Mouse (Mus musculus) megakaryocyte-erythroid progenitor cell, adult 5-6 weeks (primary cell): Measurements from ENCODE around the gene Lin7c. TPM values are rescaled to one million over a fixed set of nuclear protein-coding genes. Genes with fewer than 3 reads are reported as not detected.
"Not testable (repeated sequence)": the region's sequence is repeated elsewhere in the genome, so short reads cannot be mapped to it uniquely, and the experiment has no call there.

Experiments used
- ATAC-seq: replicated peaks from 2 replicates; pipeline ENCODE4 v1.8.0; 2016; ENCODE audit warnings: mild to moderate bottlenecking, inconsistent platforms; ENCODE audit not compliant: severe bottlenecking, poor library complexity, low FRiP score, low TSS enrichment
- total RNA-seq, 2 experiments: library from RNA; stranded (forward) in 1 of 2; stranded (reverse) in 1 of 2; fragments of 200-1000, 215-1000 nt in 1 of 2; fragments of >200 nt in 1 of 2; fragmentation: Nextera tagmentation in 1 of 2; gene quantifications; 2 replicates each; pipeline ENCODE4 v1.2.3; 2014 to 2017

The Lin7c gene
- total RNA-seq (2014; fragmentation: Nextera tagmentation), result 31.5 and 32.5 TPM in 2 replicates
- total RNA-seq (2017), result 78.9 and 133 TPM in 2 replicates

GRCm38 (mm10) chr2:109890597-109890996, at the start of gene Lin7c:
Lin7c (plus strand) TSS chr2:109890853.
- peak; percentile 99 for ATAC-seq

DNA sequence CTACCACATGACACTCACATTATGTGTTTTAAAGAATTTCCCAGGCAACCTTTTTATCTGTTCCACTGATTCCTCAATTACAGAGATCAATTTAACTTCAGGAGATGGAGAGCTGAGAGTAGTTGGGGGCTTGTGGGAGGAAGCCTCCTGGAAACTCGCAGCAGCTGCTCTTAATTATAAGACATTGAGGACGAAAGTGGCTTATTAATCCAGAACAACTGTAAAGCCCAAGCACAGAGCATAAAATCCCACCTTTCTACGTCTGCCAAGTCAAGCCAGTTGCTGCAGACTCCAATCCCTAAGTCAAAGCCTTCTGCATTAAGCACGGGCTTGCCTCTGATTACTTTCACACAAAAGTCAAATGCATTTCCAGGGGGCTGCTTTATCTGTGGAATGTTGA, 44.3 kb upstream of the Lin7c start:
- ATAC-seq, result no peak

DNA sequence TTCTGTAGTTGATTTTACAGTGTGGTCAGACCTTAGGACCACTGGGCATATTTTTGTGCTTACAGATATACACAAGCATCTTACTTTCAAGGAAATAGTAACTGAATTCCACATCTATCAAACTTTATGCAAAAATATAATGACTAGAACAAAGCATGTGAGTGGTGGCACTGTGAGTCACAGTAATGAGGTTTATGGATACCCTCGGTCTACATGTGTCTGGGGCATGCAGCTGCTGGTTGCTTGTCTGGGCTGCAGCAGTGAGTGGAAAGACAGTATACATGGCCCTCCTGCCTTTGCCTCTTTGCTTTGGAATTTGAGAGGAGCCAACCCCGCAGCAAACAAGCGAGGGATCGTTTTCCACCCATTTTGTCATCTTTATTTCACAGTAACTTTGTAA, 42.3 kb upstream of the Lin7c start:
- ATAC-seq, result no peak

DNA sequence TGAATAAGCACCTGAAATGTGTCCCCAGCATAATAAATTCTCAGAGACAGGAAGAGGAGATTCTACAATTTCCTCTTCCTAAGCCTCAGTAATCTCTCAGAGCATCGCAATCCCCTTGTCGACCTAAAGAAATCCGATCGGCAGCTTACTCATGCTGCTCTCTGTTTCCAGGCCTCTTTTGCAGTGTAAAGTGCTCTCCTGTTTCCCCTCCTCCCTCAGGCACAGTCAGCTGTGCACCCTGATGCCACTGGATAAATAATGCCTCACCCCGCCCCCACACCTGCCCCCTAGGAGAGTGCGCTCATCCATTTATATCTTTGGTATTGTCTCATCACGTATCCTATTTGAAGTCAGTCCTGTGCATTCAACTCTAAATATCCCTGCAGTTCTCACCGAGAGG, 41.9 kb upstream of the Lin7c start:
- no peak for ATAC-seq

- no peak for ATAC-seq
Observed at GRCm38 (mm10) chr2:109855601-109856000, 35.1 kb upstream of the Lin7c start.

- no peak for ATAC-seq
Observed at GRCm38 (mm10) chr2:109859671-109860070, 31.0 kb upstream of the Lin7c start.

- no peak for ATAC-seq
Observed at GRCm38 (mm10) chr2:109860832-109861231, 29.8 kb upstream of the Lin7c start.

- ATAC-seq, result not testable (repeated sequence)
Observed at GRCm38 (mm10) chr2:109879429-109879828, 11.2 kb upstream of the Lin7c start.

DNA sequence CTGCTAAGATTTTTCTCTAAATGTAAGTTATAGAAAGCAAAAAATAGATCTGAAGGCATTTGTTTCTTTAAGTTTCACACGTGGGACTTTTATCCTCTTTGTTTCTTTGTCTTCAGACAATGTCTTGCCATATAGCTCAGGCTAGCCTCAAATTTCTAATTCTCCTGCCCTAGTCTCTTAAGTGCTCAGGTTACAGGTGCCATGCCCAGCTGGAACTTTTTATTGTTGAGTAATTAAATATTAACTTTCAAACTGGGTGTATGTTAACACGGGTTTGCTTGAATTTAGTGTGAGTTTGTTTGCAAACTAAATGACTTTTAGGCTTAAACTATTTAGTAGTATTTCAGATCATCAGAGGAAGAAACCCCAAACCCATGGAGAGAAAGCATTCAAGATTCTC, 9.5 kb upstream of the Lin7c start:
- ATAC-seq, result no peak

- no peak for ATAC-seq
Observed at GRCm38 (mm10) chr2:109881625-109882024, 9.0 kb upstream of the Lin7c start.

GRCm38 (mm10) chr2:109884106-109884505, 6.5 kb upstream of the Lin7c start:
- no peak for ATAC-seq

DNA sequence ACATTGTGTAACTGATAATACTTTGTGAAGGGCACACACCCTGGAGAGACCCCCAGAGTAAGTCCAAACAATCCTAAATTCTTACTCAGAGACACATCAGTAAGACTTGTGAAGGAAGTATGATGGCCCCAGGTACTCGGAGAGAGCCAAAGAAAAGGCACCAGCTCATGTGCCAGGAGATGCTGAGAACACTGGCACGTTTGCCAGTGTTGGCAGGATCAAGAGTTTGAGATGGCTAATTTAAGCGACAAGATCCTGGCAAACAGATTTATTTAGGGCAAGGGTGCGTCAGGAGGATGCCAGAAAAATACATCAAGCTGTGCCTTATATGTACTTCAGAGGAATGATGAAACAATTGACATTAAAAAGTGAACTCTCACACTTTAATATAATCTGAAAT, 6.1 kb upstream of the Lin7c start:
- ATAC-seq, result no peak

DNA sequence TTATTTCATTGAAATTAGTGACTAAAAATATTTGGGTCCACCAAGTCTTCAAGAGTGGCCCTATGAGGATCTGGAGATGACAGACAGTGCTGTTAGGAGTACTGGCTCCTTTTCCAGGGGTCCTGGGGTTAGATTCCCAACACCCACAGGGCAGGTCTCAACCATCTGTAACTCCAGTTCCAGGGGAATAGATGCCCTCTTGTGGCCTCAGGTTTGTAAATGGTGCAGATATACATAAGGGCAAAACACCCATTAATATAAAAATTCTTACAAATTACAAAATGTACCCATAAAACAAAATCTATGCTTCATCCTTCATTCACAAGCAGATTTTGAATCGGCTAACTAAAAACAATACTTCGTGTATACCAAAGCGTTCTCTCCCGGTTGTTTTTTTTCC, 585 bp upstream of the Lin7c start:
- no peak for ATAC-seq

DNA sequence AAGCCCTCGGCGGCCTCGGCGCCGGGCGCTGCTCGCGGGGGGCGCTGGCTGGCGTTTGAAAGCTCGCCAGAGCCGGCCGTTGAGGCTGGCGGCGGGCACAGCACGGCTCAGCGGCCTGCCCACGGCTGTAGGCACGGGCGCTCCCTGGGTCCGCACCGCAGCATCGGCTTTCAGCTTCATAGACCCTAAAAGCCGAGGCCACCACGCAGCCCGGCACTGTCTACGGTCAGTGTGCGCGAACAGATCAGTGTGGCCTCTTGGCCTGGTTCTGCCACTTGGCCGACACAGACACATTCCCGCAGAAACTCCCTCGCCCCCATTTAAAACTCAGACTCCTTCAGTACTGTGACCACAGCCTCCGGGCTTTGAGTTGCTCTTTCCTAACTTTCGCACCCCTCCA, 378 bp downstream of the Lin7c start:
- peak; percentile 45 for ATAC-seq

- 0 out of 2 replicates have a peak, but pooled peaks have one; percentile 0 for ATAC-seq
Observed at GRCm38 (mm10) chr2:109891471-109891870, 818 bp downstream of the Lin7c start.

GRCm38 (mm10) chr2:109896311-109896710, 5.7 kb downstream of the Lin7c start:
- ATAC-seq, result peak; percentile 74

DNA sequence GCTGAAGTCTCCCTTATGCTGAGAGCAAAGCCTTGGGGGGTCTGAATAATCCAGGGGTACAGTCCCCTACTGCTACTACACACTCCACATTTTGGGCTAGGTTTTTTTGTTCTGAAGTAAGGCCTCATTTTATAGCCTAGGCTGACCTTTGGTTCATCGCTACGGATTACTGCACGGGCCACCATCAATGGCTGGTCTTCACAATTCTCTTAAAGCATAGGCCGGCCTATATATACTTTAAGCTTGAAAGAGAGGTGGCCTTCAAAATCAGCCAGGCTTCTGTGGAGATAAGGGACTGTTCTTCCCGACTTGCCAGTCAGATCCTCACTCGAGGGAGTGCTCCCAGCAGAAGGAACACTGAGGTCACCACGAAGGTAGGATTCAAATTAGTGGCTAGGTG, 12.2 kb downstream of the Lin7c start:
- no peak for ATAC-seq

DNA sequence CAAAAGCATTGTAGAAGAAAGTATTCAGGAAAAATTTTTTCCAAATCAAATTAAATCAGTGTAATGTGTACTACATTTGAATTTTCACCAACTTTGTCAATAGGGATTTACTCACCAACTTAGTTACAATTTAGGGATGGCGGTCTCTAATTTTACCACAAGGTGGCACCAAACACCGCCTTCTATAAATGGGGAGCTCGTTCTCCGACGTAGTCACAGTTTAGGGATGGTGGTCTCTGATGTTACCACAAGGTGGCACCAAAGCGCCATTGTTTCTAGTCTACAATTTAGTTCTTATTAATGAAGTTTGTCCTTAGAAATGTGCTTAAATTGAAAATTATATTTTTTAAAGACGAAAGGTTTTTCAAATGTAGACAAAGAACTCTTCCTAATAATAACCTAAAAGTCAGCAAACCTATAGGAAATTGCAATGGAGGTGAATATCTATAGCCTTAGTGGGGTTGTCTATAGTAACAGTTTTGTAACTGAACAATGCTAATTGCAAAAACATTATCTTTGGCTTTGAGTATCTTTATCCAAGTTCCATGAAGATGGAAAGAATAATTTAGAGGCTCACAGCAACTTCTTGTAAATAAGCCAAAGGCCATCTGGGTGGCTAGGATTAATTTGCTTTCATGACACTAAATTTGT, 13.6 kb downstream of the Lin7c start:
- peak; percentile 97 for ATAC-seq

- no peak for ATAC-seq
Observed at GRCm38 (mm10) chr2:109909122-109909521, 18.5 kb downstream of the Lin7c start.

DNA sequence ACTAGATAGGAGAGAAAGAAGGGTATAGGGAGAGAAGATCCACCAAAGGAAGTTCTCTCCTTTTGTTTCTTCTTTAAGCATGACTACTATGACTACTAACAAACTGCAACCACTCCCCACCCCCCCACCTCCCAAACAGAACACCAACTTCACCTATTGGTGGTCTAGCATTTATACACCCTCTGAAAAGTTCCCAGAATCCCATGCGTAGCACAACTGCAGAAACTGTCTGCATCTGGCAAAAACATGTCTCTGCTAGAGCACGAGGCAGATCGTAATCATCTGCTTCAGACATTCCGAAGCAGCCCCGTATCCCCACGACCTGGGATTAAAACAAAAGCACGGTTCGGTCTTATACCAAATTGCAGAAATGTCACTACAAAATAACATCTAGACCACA, 21.6 kb downstream of the Lin7c start:
- no peak for ATAC-seq

GRCm38 (mm10) chr2:109912766-109913165, 22.1 kb downstream of the Lin7c start:
- no peak for ATAC-seq

DNA sequence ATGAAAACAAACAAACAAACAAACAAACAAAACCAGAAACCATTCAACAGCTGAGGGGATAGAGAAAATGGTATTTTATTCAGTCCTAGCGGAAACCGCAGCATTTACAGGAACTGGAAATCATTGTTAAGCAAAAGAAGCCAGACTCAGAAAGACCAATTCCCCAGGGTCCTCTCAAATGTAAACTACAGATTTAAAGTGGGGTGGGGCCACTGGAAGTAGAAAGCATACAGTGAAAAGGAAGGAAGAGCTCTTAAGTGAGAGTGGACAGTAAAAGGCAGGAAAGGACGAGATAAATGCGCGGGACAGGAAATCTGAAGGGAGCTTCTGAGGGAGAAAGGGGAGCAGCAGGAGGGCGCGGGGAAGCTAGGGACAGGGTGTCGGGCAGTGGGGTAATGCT, 22.6 kb downstream of the Lin7c start:
- no peak for ATAC-seq
